Mouse (Mus musculus) ES-Bruce4 (cell line): Measurements from ENCODE around the gene Slc8b1.

ENCODE experiments used
- CTCF ChIP-seq: IDR thresholded peaks from one replicate; pipeline ENCODE4 v1.8.1; 2011; ENCODE audit warnings: low read depth, low read length
- EP300 ChIP-seq: IDR thresholded peaks from 2 replicates; pipeline ENCODE4 v1.6.1; 2011; ENCODE audit warnings: low read depth, low read length; ENCODE audit not compliant: insufficient read depth
- POLR2A ChIP-seq: IDR thresholded peaks from one replicate; pipeline ENCODE4 v1.8.1; 2011; ENCODE audit warnings: low read length; ENCODE audit not compliant: insufficient read depth

GRCm38 (mm10) chr5:120481205-120481604, 29.8 kb upstream of the Slc8b1 start:
- TF ChIP-seq CTCF: no peak
- TF ChIP-seq POLR2A: no peak
- TF ChIP-seq EP300: no peak
